Mouse (Mus musculus) forebrain, postnatal 0 days (tissue): Measurements from ENCODE around the gene Cyp2f2. TPM values are rescaled to one million over a fixed set of nuclear protein-coding genes. Genes with fewer than 3 reads are reported as not detected.
A peak's percentile ranks its signal among the peaks of the same experiment; 100 is the strongest.

Experiments
- ATAC-seq: fragments of 200-750 bp; cut with Nextera tagmentation; 2 replicates; pipeline ENCODE4 v1.8.0; 2017; ENCODE audit warnings: mild to moderate bottlenecking, moderate library complexity
- DNase-seq: peaks from one replicate; pipeline ENCODE4 v3.0.0-alpha.2; 2015
- H3K27ac ChIP-seq: fragments of 300-500 bp; sonication (generic); 2 replicates; pipeline ENCODE4 v1.5.1; 2014; ENCODE audit warnings: low read depth, mild to moderate bottlenecking, antibody characterized with exemption, low read length, moderate library complexity, mixed read lengths
- H3K27me3 ChIP-seq: fragments of 300-500 bp; sonication (generic); 2 replicates; pipeline ENCODE4 v1.6.1; 2014; ENCODE audit warnings: mild to moderate bottlenecking, low read length, mixed read lengths; ENCODE audit not compliant: insufficient read depth
- H3K36me3 ChIP-seq: fragments of 300-500 bp; sonication (generic); 2 replicates; pipeline ENCODE4 v1.6.1; 2014; ENCODE audit warnings: mild to moderate bottlenecking, moderate library complexity; ENCODE audit not compliant: insufficient read depth
- H3K4me1 ChIP-seq: fragments of 300-500 bp; sonication (generic); 2 replicates; pipeline ENCODE4 v1.6.1; 2014; ENCODE audit warnings: antibody characterized with exemption; ENCODE audit not compliant: insufficient read depth
- H3K4me2 ChIP-seq: fragments of 300-500 bp; sonication (generic); 2 replicates; pipeline ENCODE4 v1.6.1; 2014; ENCODE audit warnings: low read depth, mild to moderate bottlenecking, moderate library complexity
- H3K4me3 ChIP-seq: fragments of 300-500 bp; sonication (generic); 2 replicates; pipeline ENCODE4 v1.5.1; 2014; ENCODE audit warnings: low read depth, low read length, mixed read lengths
- H3K9ac ChIP-seq: fragments of 300-500 bp; sonication (generic); 2 replicates; pipeline ENCODE4 v1.6.1; 2014; ENCODE audit warnings: mild to moderate bottlenecking
- H3K9me3 ChIP-seq: fragments of 300-500 bp; sonication (generic); 2 replicates; pipeline ENCODE4 v1.6.1; 2016; ENCODE audit warnings: low read length
- CTCF ChIP-seq: sonication (generic); IDR thresholded peaks from 2 replicates; pipeline ENCODE4 v1.5.1; 2016; ENCODE audit warnings: antibody characterized with exemption, control low read depth, low read depth
- WGBS: fragments of 180-500 bp; shearing (Covaris S2); extraction: QIAGEN DNeasy Blood & Tissue Kit; methylation state at CpG from one replicate; pipeline ENCODE4 v1.1.7; 2014; 5-methylcytosine and 5-hydroxymethylcytosine counted together
- microRNA-seq, 2 experiments: library from miRNA; unstranded; fragments of <30 nt; microRNA quantifications; one replicate each; pipeline ENCODE4; 2016
- polyA plus RNA-seq: library from polyadenylated mRNA; unstranded; fragments of >200 nt; fragmentation: Nextera tagmentation; extraction: Ambion mirVana; gene quantifications from 2 replicates; pipeline ENCODE4 v1.2.1, GENCODE M21; 2015
- total RNA-seq: library from RNA; depleted of rRNA; stranded (reverse); fragments of >200 nt; gene quantifications from 2 replicates; pipeline ENCODE4 v1.2.3, GENCODE M21; 2014; rRNA removed

Gene Cyp2f2
- total and polyA plus RNA-seq, 2 experiments from 2014 or later, result 0.27 TPM; not detected in 1

- no peak for TF ChIP-seq CTCF
- no peak for ATAC-seq
These were observed 58.2 kb downstream of the Cyp2f2 start for GRCm38 (mm10) chr7:27177942-27178323.

GRCm38 (mm10) chr7:27178324-27179216, 58.9 kb downstream of the Cyp2f2 start, which contains the start of gene Rab4b:
Rab4b (minus strand) TSS chr7:27178896.
- DNase-seq (peak; percentile 99), ATAC-seq (peak; percentile 98)
- Histone ChIP-seq H3K4me2 (peak within 1 kb of the TSS; percentile 59), H3K27me3 (no peaks in the 10 kb centered on the region), H3K9ac (peak within 1 kb of the TSS; percentile 66), H3K27ac (peak within 1 kb of the TSS; percentile 90), H3K9me3 (no peaks in the 10 kb centered on the region), H3K36me3 (peaks cover 15% of the 10 kb centered on the region), H3K4me3 (peak within 1 kb of the TSS; percentile 78), H3K4me1 (peaks cover 4% of the 10 kb centered on the region; the same call in 1 of the 2 replicates)
- peak; percentile 82 for TF ChIP-seq CTCF
- 1% methylated on average over 53 of the region's 53 CpGs for WGBS

More at GRCm38 (mm10) chr7:27177942-27178323, 58.2 kb downstream of the Cyp2f2 start:
- DNase-seq, result no peak
- peak overlapping the region; percentile 66 for H3K9ac ChIP-seq
- peaks cover 21% of the 10 kb centered on the region for H3K36me3 ChIP-seq
- peak overlapping the region; percentile 90 for H3K27ac ChIP-seq
- peaks cover 4% of the 10 kb centered on the region; the same call in 1 of the 2 replicates for H3K4me1 ChIP-seq
- H3K4me2 ChIP-seq, result peak overlapping the region; percentile 59
- WGBS, result 19% methylated on average over 4 of the region's 4 CpGs
- no peaks in the 10 kb centered on the region for H3K27me3 ChIP-seq
- peak overlapping the region; percentile 78 for H3K4me3 ChIP-seq
- H3K9me3 ChIP-seq, result no peaks in the 10 kb centered on the region

DNA sequence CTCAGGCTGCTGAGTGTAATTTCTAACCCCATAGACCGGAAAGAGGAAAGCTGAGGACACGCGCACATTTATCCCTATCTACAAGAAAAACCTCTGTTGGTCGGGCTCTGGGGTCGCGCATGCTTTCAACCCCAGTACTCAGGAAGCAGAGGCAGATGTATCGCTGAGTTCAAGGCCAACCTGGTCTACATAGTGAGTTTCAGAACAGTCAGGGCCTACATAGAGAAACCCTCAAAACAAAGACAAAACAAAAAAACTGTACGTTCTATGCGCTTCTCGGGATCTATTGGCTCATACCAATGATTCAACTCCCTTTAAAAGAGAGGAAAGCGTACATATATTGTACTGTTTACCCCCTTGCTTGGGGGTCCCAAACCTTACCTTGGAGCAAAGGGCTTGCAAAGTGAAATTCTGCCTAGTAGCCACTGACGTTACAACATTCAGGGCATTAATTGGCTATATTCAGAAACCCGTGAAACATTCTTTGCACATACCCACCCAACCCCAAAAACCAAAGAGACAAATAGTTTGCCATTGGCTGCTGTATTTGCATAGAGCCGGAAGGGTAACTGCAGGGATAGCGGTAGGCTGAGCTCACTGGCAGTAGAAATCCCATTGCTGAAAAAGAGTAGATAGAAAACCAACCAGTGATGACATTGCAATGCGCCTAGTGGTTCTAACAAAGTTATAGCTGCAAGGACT, 59.7 kb downstream of the Cyp2f2 start:
- no peaks in the 10 kb centered on the region for H3K9me3 ChIP-seq
- no peaks in the 10 kb centered on the region for H3K27me3 ChIP-seq
- H3K4me2 ChIP-seq, result peak overlapping the region; percentile 59
- peak overlapping the region; percentile 90 for H3K27ac ChIP-seq
- peak overlapping the region; percentile 78 for H3K4me3 ChIP-seq
- WGBS, result 41% methylated on average over 16 of the region's 16 CpGs
- no peak for TF ChIP-seq CTCF
- no peak for ATAC-seq
- H3K36me3 ChIP-seq, result peaks cover 10% of the 10 kb centered on the region
- peak overlapping the region; percentile 51 for H3K9ac ChIP-seq
- DNase-seq, result no peak
- peaks cover 4% of the 10 kb centered on the region; the same call in 1 of the 2 replicates for H3K4me1 ChIP-seq

DNA sequence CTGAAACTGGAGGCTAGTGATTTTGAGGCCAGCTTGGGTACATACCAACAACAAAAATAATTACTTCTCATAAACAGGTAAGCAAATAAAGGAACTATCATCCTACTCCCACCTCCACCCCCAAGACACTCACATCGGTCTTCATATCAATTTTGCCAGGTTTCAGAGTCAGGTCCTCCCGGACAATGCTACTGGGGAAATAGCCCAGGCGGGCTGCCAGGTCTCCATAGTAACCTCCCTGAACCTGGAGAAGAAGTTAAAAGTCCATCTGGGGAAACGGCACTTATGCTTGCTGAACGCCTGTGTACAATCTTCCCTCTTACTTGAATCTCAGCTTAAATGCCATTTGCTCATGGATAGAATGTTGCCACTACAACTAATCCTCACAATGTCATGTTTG, 60.3 kb downstream of the Cyp2f2 start:
- DNase-seq, result no peak
- WGBS, result 45% methylated on average over 5 of the region's 5 CpGs

GRCm38 (mm10) chr7:27180837-27181695, 61.4 kb downstream of the Cyp2f2 start, which contains the start of the genes Gm21983 and Mia:
Gm21983 (minus strand) TSS chr7:27181086.
Mia (minus strand) TSS chr7:27181157.
- ATAC-seq (no peak), DNase-seq (no peak)
- WGBS, result 69% methylated on average over 14 of the region's 14 CpGs
- H3K4me3 ChIP-seq, result no peak within 1 kb of the TSS
- H3K27me3 ChIP-seq, result no peaks in the 10 kb centered on the region
- peaks cover 4% of the 10 kb centered on the region; the same call in 1 of the 2 replicates for H3K4me1 ChIP-seq
- H3K36me3 ChIP-seq, result peaks cover 20% of the 10 kb centered on the region
- TF ChIP-seq CTCF, result no peak
- no peak within 1 kb of the TSS for H3K4me2 ChIP-seq
- no peaks in the 10 kb centered on the region for H3K9me3 ChIP-seq
- H3K27ac ChIP-seq, result no peak within 1 kb of the TSS
- H3K9ac ChIP-seq, result no peak within 1 kb of the TSS

More for the DNA sequence above, 60.3 kb downstream of the Cyp2f2 start:
- peaks cover 4% of the 10 kb centered on the region; the same call in 1 of the 2 replicates for H3K4me1 ChIP-seq
- H3K4me3 ChIP-seq, result no peak overlapping the region
- no peak for TF ChIP-seq CTCF
- no peaks in the 10 kb centered on the region for H3K9me3 ChIP-seq
- no peak for ATAC-seq
- peaks cover 10% of the 10 kb centered on the region for H3K36me3 ChIP-seq
- no peak overlapping the region for H3K4me2 ChIP-seq
- no peaks in the 10 kb centered on the region for H3K27me3 ChIP-seq
- no peak overlapping the region for H3K27ac ChIP-seq
- no peak overlapping the region for H3K9ac ChIP-seq

DNA sequence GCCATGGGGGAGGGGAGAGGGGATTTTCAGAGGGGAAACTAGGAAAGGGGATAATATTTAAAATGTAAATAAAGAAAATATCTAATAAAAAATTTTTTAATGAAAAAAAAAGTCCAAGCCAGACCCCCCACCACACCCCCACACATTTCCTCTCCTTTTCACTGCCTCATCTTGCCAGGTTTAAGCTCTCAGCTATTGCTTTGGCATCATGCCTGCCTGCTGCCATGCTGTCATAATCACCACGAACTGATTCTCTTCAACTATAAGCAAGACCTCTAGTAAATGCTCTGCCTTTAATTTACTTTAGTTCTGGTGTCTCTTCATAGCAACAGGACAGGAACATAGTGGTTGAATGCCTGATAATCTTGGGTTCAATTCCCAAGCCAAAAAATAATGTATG, 62.8 kb downstream of the Cyp2f2 start:
- 51% methylated on average over 1 of the region's 1 CpGs for WGBS
- DNase-seq (no peak), ATAC-seq (no peak)
- no peak overlapping the region for H3K4me2 ChIP-seq
- H3K36me3 ChIP-seq, result peaks cover 31% of the 10 kb centered on the region
- H3K9me3 ChIP-seq, result no peaks in the 10 kb centered on the region
- H3K9ac ChIP-seq, result no peak overlapping the region
- peaks cover 4% of the 10 kb centered on the region; the same call in 1 of the 2 replicates for H3K4me1 ChIP-seq
- no peak for TF ChIP-seq CTCF
- H3K4me3 ChIP-seq, result no peak overlapping the region
- no peaks in the 10 kb centered on the region for H3K27me3 ChIP-seq
- no peak overlapping the region for H3K27ac ChIP-seq

Small RNA genes lying within 50 kb of the gene (microRNA-seq; reads per million reads assigned to microRNA genes)
- gene Mir3101, result 0 to 0.12 reads per million in 2 experiments

Other genes with a start within 250 kb of the Cyp2f2 start
- not detected in 2 replicates for gene Cyp2a22, start 180.5 kb upstream of the Cyp2f2 start, total RNA-seq
- not detected in 2 replicates for gene Cyp2a22, start 180.5 kb upstream of the Cyp2f2 start, polyA plus RNA-seq
- not detected in 2 replicates for gene Cyp2a12, start 90.8 kb upstream of the Cyp2f2 start, total RNA-seq
- not detected in 2 replicates for gene Cyp2a12, start 90.8 kb upstream of the Cyp2f2 start, polyA plus RNA-seq
- gene Cyp2t4, start 33.8 kb downstream of the Cyp2f2 start, total RNA-seq, result not detected in 2 replicates
- gene Cyp2t4, start 33.8 kb downstream of the Cyp2f2 start, polyA plus RNA-seq, result 0.13 and 0.34 TPM in 2 replicates
- 103 and 112 TPM in 2 replicates for gene Egln2, start 46.9 kb downstream of the Cyp2f2 start, total RNA-seq
- gene Egln2, start 46.9 kb downstream of the Cyp2f2 start, polyA plus RNA-seq, result 85.6 and 88.3 TPM in 2 replicates
- 66.8 and 71.6 TPM in 2 replicates for gene Rab4b, start 59.0 kb downstream of the Cyp2f2 start, total RNA-seq
- 125 and 138 TPM in 2 replicates for gene Rab4b, start 59.0 kb downstream of the Cyp2f2 start, polyA plus RNA-seq
- not detected in 2 replicates for gene Gm21983, start 61.2 kb downstream of the Cyp2f2 start, total RNA-seq
- not detected in 2 replicates for gene Gm21983, start 61.2 kb downstream of the Cyp2f2 start, polyA plus RNA-seq
- gene Mia, start 61.2 kb downstream of the Cyp2f2 start, total RNA-seq, result 9.0 and 17.4 TPM in 2 replicates
- gene Mia, start 61.2 kb downstream of the Cyp2f2 start, polyA plus RNA-seq, result 22.5 and 32.8 TPM in 2 replicates
- gene BC024978, start 75.9 kb downstream of the Cyp2f2 start, total RNA-seq, result 5.7 and 5.8 TPM in 2 replicates
- gene BC024978, start 75.9 kb downstream of the Cyp2f2 start, polyA plus RNA-seq, result 2.0 TPM in 2 replicates
- gene Snrpa, start 76.4 kb downstream of the Cyp2f2 start, total RNA-seq, result 124 and 146 TPM in 2 replicates
- gene Snrpa, start 76.4 kb downstream of the Cyp2f2 start, polyA plus RNA-seq, result 165 and 169 TPM in 2 replicates
- gene Itpkc, start 108.8 kb downstream of the Cyp2f2 start, total RNA-seq, result 13.6 and 17.6 TPM in 2 replicates
- 4.0 and 4.4 TPM in 2 replicates for gene Itpkc, start 108.8 kb downstream of the Cyp2f2 start, polyA plus RNA-seq
- gene Coq8b, start 113.1 kb downstream of the Cyp2f2 start, total RNA-seq, result 25.0 and 26.3 TPM in 2 replicates
- 16.5 and 19.1 TPM in 2 replicates for gene Coq8b, start 113.1 kb downstream of the Cyp2f2 start, polyA plus RNA-seq
- gene Numbl, start 138.5 kb downstream of the Cyp2f2 start, total RNA-seq, result 81.6 and 86.4 TPM in 2 replicates
- 47.5 and 51.7 TPM in 2 replicates for gene Numbl, start 138.5 kb downstream of the Cyp2f2 start, polyA plus RNA-seq
- 13.4 and 26.7 TPM in 2 replicates for gene Ltbp4, start 217.8 kb downstream of the Cyp2f2 start, total RNA-seq
- gene Ltbp4, start 217.8 kb downstream of the Cyp2f2 start, polyA plus RNA-seq, result 8.3 and 11.7 TPM in 2 replicates
- 30.2 and 35.6 TPM in 2 replicates for gene Shkbp1, start 236.1 kb downstream of the Cyp2f2 start, total RNA-seq
- 31.8 and 33.1 TPM in 2 replicates for gene Shkbp1, start 236.1 kb downstream of the Cyp2f2 start, polyA plus RNA-seq
- gene Gm20479, start 237.5 kb downstream of the Cyp2f2 start, total RNA-seq, result not detected in 2 replicates
- gene Gm20479, start 237.5 kb downstream of the Cyp2f2 start, polyA plus RNA-seq, result not detected in 2 replicates